Mouse (Mus musculus) lung, adult 2 months (tissue): Measurements from ENCODE around the gene E2f7. TPM values are rescaled to one million over a fixed set of nuclear protein-coding genes. Genes with fewer than 3 reads are reported as not detected.

Source experiments
- DNase-seq: peaks from one replicate; pipeline ENCODE4 v3.0.0; 2022
- H3K4me1 ChIP-seq: fragments of 200-500 bp; 2 replicates; pipeline ENCODE4 v1.6.1; 2011; ENCODE audit warnings: low read length; ENCODE audit not compliant: control insufficient read depth, insufficient read depth
- H3K4me3 ChIP-seq: fragments of 200-500 bp; replicated peaks from 2 replicates; pipeline ENCODE3; 2011; ENCODE audit warnings: low read depth, mild to moderate bottlenecking, control low read depth, low read length; ENCODE audit errors: extremely low read depth
- CTCF ChIP-seq: fragments of 200-500 bp; IDR thresholded peaks from 2 replicates; pipeline ENCODE4 v1.5.1; 2011; ENCODE audit warnings: mild to moderate bottlenecking, low read length, control low read depth; ENCODE audit not compliant: insufficient read depth
- POLR2A ChIP-seq: fragments of 200-500 bp; IDR thresholded peaks from 2 replicates; pipeline ENCODE4 v1.6.1; 2011; ENCODE audit warnings: low read depth, mild to moderate bottlenecking, control low read depth, low read length, borderline replicate concordance; ENCODE audit errors: extremely low read depth
- WGBS: fragments of 180-500 bp; shearing (Covaris S2); methylation state at CpG from one replicate; pipeline ENCODE4 v1.1.7; 2018; 5-methylcytosine and 5-hydroxymethylcytosine counted together
- polyA plus RNA-seq: library from polyadenylated mRNA; depleted of rRNA; stranded (reverse); fragments of >200 nt; gene quantifications from 2 replicates; pipeline ENCODE4 v1.2.3, GENCODE M21; 2012; rRNA removed

E2f7 gene
- polyA plus RNA-seq, 1 experiment, result 0.40 TPM

DNA sequence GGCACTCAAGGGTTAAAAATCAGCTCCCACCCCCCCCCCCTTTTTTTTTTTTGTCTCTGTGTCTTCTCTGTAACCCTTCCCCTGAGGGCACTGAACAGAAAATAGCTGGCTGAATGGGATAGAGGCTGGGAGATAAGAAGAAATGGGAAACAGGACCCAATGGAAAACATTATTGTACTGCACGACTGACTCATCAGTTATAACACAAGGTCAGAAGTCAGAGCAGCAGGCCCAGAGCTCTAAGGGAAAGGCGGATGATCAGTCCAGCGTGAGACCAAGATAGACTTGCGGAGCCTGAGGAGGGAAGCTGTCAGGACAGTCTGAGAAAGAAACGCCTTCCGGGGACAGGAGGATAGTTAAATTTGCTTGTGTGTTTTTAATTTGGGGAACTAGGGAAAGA, 87.1 kb downstream of the E2f7 start:
- no peak overlapping the region for H3K4me3 ChIP-seq
- 55% methylated on average over 6 of the region's 6 CpGs for WGBS
- no peak for DNase-seq
- TF ChIP-seq CTCF (no peak), POLR2A (no peak)
- no peaks in the 10 kb centered on the region for H3K4me1 ChIP-seq

DNA sequence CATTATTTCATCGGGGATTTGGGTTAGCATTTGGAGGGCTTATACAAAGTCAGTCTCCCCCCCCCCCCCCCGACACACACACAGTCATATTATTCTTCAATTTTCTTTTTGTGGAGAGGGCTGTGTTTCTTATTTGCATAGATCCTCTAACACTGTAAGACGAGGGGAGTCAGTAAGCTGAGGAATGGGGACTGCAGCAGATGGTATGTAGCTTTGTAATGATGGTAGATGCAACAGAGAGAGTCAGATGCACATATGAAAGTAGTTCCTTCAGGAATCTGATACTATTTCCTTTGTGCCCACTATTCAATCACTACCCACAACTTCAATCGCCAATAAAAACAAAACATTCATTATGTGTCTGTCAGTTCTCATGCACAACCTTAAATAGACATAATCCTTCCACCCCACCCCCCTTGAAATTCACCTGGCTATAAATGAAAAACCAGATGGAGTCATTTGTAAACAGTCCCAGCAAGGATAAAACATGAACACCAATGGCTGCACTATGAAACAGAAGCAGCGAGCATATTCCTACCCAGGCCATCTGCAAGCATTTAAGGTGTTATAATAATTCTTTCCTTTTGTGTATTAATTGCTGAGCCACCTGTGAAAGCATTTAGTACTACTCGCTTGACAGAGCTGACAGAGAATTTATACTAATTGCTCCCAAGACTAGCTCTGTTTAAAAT, 90.0 kb downstream of the E2f7 start:
- WGBS, result 75% methylated on average over 6 of the region's 6 CpGs
- H3K4me3 ChIP-seq, result no peak overlapping the region
- no peak for TF ChIP-seq CTCF
- TF ChIP-seq POLR2A, result no peak
- no peaks in the 10 kb centered on the region for H3K4me1 ChIP-seq
- DNase-seq, result no peak

Other genes starting within 250 kb of the E2f7 start
- 38.3 and 45.0 TPM in 2 replicates for gene Csrp2, start 174.3 kb downstream of the E2f7 start, polyA plus RNA-seq